Mouse (Mus musculus): ENCODE data around the gene Casc3. TPM values are rescaled to one million over a fixed set of nuclear protein-coding genes. Genes with fewer than 3 reads are reported as not detected.
A peak's percentile ranks its signal among the peaks of the same experiment; 100 is the strongest.

Gene Casc3
- polyA plus RNA-seq, 1 experiment from 2014 or later = 12.4 TPM

- H3K27me3 ChIP-seq (ENCODE audit: control insufficient read depth, insufficient read depth, low read length) = no peaks in the 10 kb centered on the region
- ATAC-seq (ENCODE audit: low FRiP score, low TSS enrichment) (no peak), DNase-seq (ENCODE audit: low spot score) (no peak)
- no peak overlapping the region for H3K9ac ChIP-seq (ENCODE audit: low read length)
- H3K4me2 ChIP-seq (replicated peaks; ENCODE audit: low read depth) = no peak overlapping the region
- H3K4me1 ChIP-seq (replicated peaks; ENCODE audit: control insufficient read depth, insufficient read depth) = 0 out of 2 replicates have a peak, but pooled peaks cover 2% of the 10 kb centered on the region
- no peak overlapping the region for H3K4me3 ChIP-seq (ENCODE audit: low read depth, low read length)
- H3K36me3 ChIP-seq (ENCODE audit: control insufficient read depth, insufficient read depth, low read length) = peaks cover 3% of the 10 kb centered on the region; the same call in 1 of the 2 replicates
- no peaks in the 10 kb centered on the region for H3K9me3 ChIP-seq (ENCODE audit: control insufficient read depth, low read length)
- TF ChIP-seq CTCF (IDR thresholded peaks at IDR 0.05; ENCODE audit: low read depth) (no peak), EP300 (optimal IDR thresholded peaks at IDR 0.05) (no peak)
- no peak overlapping the region for H3K27ac ChIP-seq (replicated peaks)
- 58% methylated on average over 19 of the region's 19 CpGs for WGBS
These were observed 42.3 kb downstream of the Casc3 start for GRCm38 (mm10) chr11:98846865-98847604.

- H3K4me2 ChIP-seq (replicated peaks; ENCODE audit: low read depth) = no peak overlapping the region
- 21% methylated on average over 19 of the region's 19 CpGs for WGBS
These were observed 44.6 kb downstream of the Casc3 start for GRCm38 (mm10) chr11:98849196-98849894.

GRCm38 (mm10) chr11:98850100-98851093 lies 45.7 kb downstream of the Casc3 start:
- TF ChIP-seq CTCF (IDR thresholded peaks at IDR 0.05; ENCODE audit: low read depth) (no peak), EP300 (optimal IDR thresholded peaks at IDR 0.05) (no peak)
- 69% methylated on average over 25 of the region's 26 CpGs for WGBS
- H3K36me3 ChIP-seq (ENCODE audit: control insufficient read depth, insufficient read depth, low read length) = peaks cover 3% of the 10 kb centered on the region; the same call in 1 of the 2 replicates
- H3K4me1 ChIP-seq (replicated peaks; ENCODE audit: control insufficient read depth, insufficient read depth) = 0 out of 2 replicates have a peak, but pooled peaks cover 2% of the 10 kb centered on the region
- H3K9ac ChIP-seq (ENCODE audit: low read length) = no peak overlapping the region
- no peaks in the 10 kb centered on the region for H3K27me3 ChIP-seq (ENCODE audit: control insufficient read depth, insufficient read depth, low read length)
- ATAC-seq (ENCODE audit: low FRiP score, low TSS enrichment) (no peak), DNase-seq (ENCODE audit: low spot score) (no peak)
- H3K4me3 ChIP-seq (ENCODE audit: low read depth, low read length) = no peak overlapping the region
- no peak overlapping the region for H3K27ac ChIP-seq (replicated peaks)
- peak overlapping the region; percentile 8; the same call in 1 of the 2 replicates for H3K4me2 ChIP-seq (replicated peaks; ENCODE audit: low read depth)
- no peaks in the 10 kb centered on the region for H3K9me3 ChIP-seq (ENCODE audit: control insufficient read depth, low read length)

More at GRCm38 (mm10) chr11:98849196-98849894, 44.6 kb downstream of the Casc3 start:
- Histone ChIP-seq H3K9me3 (ENCODE audit: control insufficient read depth, low read length) (no peaks in the 10 kb centered on the region), H3K9ac (ENCODE audit: low read length) (no peak overlapping the region), H3K27ac (replicated peaks) (no peak overlapping the region; the same call in 1 of the 2 replicates), H3K4me3 (ENCODE audit: low read depth, low read length) (no peak overlapping the region), H3K4me1 (replicated peaks; ENCODE audit: control insufficient read depth, insufficient read depth) (0 out of 2 replicates have a peak, but pooled peaks cover 2% of the 10 kb centered on the region), H3K27me3 (ENCODE audit: control insufficient read depth, insufficient read depth, low read length) (no peaks in the 10 kb centered on the region), H3K36me3 (ENCODE audit: control insufficient read depth, insufficient read depth, low read length) (peaks cover 3% of the 10 kb centered on the region; the same call in 1 of the 2 replicates)
- TF ChIP-seq CTCF (IDR thresholded peaks at IDR 0.05; ENCODE audit: low read depth) = 0 out of 2 replicates have a peak, but pooled peaks have one; percentile 17
- no peak for TF ChIP-seq EP300 (optimal IDR thresholded peaks at IDR 0.05)
- no peak for DNase-seq (ENCODE audit: low spot score)
- 0 out of 2 replicates have a peak, but pooled peaks have one; percentile 8 for ATAC-seq (ENCODE audit: low FRiP score, low TSS enrichment)

- no peak for TF ChIP-seq CTCF (IDR thresholded peaks at IDR 0.05; ENCODE audit: low read depth)
- TF ChIP-seq EP300 (optimal IDR thresholded peaks at IDR 0.05) = no peak
- no peaks in the 10 kb centered on the region for H3K9me3 ChIP-seq (ENCODE audit: control insufficient read depth, low read length)
- no peak overlapping the region for H3K4me2 ChIP-seq (replicated peaks; ENCODE audit: low read depth)
- WGBS = 69% methylated on average over 8 of the region's 8 CpGs
- H3K4me1 ChIP-seq (replicated peaks; ENCODE audit: control insufficient read depth, insufficient read depth) = 0 out of 2 replicates have a peak, but pooled peaks cover 2% of the 10 kb centered on the region
- H3K27ac ChIP-seq (replicated peaks) = no peak overlapping the region
- no peak for DNase-seq (ENCODE audit: low spot score)
- ATAC-seq (ENCODE audit: low FRiP score, low TSS enrichment) = no peak
- no peak overlapping the region for H3K9ac ChIP-seq (ENCODE audit: low read length)
- peaks cover 3% of the 10 kb centered on the region; the same call in 1 of the 2 replicates for H3K36me3 ChIP-seq (ENCODE audit: control insufficient read depth, insufficient read depth, low read length)
- no peak overlapping the region for H3K4me3 ChIP-seq (ENCODE audit: low read depth, low read length)
- H3K27me3 ChIP-seq (ENCODE audit: control insufficient read depth, insufficient read depth, low read length) = no peaks in the 10 kb centered on the region
These were observed 49.4 kb downstream of the Casc3 start for GRCm38 (mm10) chr11:98854116-98854515.

DNA sequence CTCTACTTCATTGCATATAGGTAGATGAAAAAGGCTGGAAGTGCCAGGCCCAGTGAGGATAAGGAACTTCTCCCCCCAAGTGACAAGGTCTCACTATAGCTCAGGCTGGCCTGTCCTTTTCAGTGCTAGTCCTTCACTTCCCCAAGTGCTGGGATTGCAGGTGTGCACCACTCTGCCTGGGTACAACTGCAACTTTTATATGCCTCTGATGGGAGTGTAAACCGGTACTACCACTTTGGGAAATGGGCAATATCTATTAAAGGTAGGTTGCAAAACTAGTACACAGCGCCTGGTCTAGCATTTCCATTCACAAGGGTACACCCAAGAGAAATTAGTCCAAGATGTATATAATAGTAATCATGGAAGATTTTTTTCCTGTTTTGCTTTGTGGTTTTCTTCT lies 50.0 kb downstream of the Casc3 start:
- DNase-seq (ENCODE audit: low spot score) = no peak
- no peaks in the 10 kb centered on the region for H3K27me3 ChIP-seq (ENCODE audit: control insufficient read depth, insufficient read depth, low read length)
- TF ChIP-seq EP300 (optimal IDR thresholded peaks at IDR 0.05) (no peak), CTCF (IDR thresholded peaks at IDR 0.05; ENCODE audit: low read depth) (no peak)
- no peak overlapping the region for H3K4me3 ChIP-seq (ENCODE audit: low read depth, low read length)
- 71% methylated on average over 2 of the region's 2 CpGs for WGBS
- no peak overlapping the region for H3K9ac ChIP-seq (ENCODE audit: low read length)
- no peak overlapping the region for H3K27ac ChIP-seq (replicated peaks)
- H3K4me1 ChIP-seq (replicated peaks; ENCODE audit: control insufficient read depth, insufficient read depth) = 0 out of 2 replicates have a peak, but pooled peaks cover under 1% of the 10 kb centered on the region
- H3K4me2 ChIP-seq (replicated peaks; ENCODE audit: low read depth) = no peak overlapping the region
- no peaks in the 10 kb centered on the region for H3K9me3 ChIP-seq (ENCODE audit: control insufficient read depth, low read length)
- peaks cover 3% of the 10 kb centered on the region; the same call in 1 of the 2 replicates for H3K36me3 ChIP-seq (ENCODE audit: control insufficient read depth, insufficient read depth, low read length)
- no peak for ATAC-seq (ENCODE audit: low FRiP score, low TSS enrichment)
